Mouse (Mus musculus) olfactory bulb, adult 2 months (tissue): ENCODE measurements around the gene Dnmt3a.

Source experiments
- CTCF ChIP-seq: fragments of 200-500 bp; IDR thresholded peaks from 2 replicates; pipeline ENCODE4 v1.5.1; 2012; ENCODE audit warnings: low read depth, mild to moderate bottlenecking, low read length, moderate library complexity; ENCODE audit not compliant: insufficient read depth
- POLR2A ChIP-seq: fragments of 200-500 bp; IDR thresholded peaks from 2 replicates; pipeline ENCODE4 v1.6.1; 2012; ENCODE audit warnings: mild to moderate bottlenecking, low read depth, low read length, moderate library complexity; ENCODE audit not compliant: insufficient read depth

DNA sequence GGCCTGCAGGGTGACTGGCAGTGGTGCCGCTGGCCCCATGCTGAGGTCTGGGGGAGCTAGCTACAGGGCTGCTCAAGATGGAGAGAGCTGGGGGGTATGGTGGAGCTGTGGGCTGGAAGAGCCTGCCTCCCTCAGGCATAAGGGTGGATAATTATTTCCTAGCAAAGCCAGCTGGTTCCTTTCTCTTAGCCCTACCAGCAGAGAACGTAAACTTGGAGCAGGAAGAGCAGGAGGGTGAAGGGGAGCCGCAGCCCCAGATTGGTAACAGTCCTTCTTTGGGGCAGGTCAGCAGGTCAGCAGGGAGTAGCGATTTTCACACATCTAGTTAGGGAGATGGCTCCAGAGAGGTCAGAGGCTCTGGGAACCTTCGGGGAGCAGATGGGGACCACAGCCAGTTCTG is 44.4 kb downstream of the Dnmt3a start:
- no peak for TF ChIP-seq POLR2A
- TF ChIP-seq CTCF = 0 out of 2 replicates have a peak, but pooled peaks have one; percentile 23
